Mouse (Mus musculus) induced T-regulatory cell, adult 2 months (primary cell): Measurements from ENCODE around the gene Tsc22d1.

ENCODE experiments used
- DNase-seq: peaks from one replicate; pipeline ENCODE4 v3.0.0-alpha.2; 2012; ENCODE audit warnings: low read depth

Tsc22d1 gene

DNA sequence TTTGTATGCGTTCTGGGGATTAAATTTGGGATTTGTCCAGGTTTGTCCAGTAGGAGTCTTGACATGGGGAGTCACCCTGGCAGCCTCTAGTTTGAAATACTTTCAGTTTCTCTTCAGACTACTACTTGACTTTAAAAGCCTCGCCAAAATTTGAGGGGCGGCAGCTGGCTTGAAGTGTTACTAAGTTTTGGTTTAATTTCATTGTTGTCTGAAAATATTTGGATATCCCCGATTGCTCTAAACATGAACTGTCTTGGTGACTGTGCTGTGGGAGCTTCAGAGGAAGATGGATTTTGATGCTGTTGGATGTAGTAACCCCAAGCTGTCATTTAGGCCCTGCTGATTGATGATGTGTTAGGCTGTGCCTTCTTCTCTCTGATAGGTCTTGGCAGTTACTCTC is 34.2 kb downstream of the Tsc22d1 start:
- no peak for DNase-seq

DNA sequence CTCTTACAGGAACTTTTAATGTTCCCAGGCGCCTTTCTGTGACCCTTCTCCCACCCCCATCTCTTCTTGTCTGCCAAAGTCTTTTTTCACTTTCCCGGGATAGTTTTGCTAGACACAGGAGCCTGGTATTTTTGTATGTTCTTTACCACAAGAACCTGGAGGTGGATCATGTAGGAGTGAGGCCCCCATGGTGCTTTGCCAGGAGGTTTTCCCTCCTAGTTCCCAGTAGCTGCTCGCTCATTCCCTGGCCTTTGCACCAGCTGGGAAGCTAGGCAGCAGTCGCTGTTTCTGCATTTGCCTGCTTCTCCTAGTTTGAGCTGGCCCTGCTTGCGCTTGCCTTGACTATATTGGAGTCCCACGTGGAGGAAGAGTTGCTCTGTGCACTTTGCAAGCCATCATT is 36.2 kb downstream of the Tsc22d1 start:
- DNase-seq, result no peak

GRCm38 (mm10) chr14:76452751-76453360 is 38.1 kb downstream of the Tsc22d1 start:
- no peak for DNase-seq

DNA sequence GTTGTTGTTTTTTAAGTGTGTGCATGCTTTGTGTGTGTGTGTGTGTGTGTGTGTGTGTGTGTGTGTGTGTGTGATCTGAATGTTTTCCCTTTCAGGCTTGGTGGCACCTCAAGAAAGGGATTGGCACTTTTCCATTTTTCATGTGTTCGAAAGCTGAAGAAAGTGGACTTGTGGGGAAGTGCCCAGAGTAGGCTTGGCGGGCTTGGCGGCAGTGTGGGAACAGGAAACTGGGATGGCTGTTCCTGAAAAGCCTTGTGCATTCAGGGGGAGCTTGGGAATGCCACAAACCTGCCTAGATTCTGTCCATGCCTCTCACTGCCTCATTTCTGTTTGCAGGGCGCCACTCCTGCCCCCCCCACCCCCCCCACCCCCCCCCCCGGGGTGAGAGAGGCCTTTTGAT is 39.9 kb downstream of the Tsc22d1 start:
- no peak for DNase-seq

DNA sequence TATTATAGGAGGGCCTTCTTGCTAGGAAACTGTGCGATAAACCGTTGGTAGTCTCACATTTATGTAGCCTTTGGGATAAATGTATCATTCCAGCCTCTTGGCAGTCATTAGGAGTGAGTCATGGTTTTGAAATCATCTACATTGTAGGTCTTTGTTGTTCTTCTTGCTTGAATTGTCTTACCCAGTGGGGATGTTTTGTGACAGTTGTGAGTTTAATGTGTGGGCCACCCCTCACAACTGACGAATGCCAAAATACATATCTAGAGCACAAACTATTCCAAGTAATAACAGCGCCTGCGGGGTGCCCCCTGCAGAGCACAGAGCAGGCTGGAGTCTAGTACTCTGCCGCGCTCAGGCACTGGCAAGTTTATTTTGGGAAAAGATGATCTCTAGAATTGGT is 40.4 kb downstream of the Tsc22d1 start:
- no peak for DNase-seq

DNA sequence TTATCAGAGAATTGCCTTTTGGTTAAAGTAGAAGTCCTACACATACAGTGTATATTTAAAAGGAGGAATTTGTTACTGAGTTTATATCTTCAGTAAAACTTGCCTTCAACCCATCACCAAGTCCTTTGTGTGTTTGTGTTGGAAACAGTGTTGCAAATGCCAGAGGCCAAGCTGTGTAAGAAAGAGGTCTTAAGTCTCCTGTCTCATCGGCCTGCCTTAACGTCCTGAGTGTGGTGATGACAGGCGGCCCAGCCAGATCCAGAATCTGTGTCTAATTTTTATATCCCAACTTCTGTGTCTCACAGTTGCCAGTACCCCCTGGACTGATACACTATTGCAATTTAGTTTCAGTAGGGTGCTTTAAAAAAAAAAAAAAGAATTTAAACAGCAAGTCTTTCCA is 42.9 kb downstream of the Tsc22d1 start:
- no peak for DNase-seq

DNA sequence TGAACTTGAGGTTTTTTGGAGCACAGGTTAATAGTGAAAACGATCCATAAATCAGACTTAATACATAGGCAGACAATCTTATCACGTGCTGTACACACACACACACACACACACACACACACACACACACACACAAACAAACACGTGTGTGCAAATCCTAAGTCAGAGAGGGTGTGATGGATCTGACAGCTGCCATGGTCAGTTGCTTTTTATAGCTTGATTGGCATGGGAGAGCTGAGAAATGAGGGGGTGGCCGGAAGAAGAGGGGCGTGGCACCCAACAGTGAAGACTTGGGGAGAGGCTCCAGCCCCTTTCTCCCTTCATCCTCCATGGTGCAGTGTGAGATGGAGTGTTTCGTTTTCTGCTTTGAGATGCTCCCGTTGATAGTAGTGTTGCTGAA is 45.4 kb downstream of the Tsc22d1 start:
- no peak for DNase-seq

GRCm38 (mm10) chr14:76461182-76461775 is 46.5 kb downstream of the Tsc22d1 start:
- DNase-seq, result no peak

DNA sequence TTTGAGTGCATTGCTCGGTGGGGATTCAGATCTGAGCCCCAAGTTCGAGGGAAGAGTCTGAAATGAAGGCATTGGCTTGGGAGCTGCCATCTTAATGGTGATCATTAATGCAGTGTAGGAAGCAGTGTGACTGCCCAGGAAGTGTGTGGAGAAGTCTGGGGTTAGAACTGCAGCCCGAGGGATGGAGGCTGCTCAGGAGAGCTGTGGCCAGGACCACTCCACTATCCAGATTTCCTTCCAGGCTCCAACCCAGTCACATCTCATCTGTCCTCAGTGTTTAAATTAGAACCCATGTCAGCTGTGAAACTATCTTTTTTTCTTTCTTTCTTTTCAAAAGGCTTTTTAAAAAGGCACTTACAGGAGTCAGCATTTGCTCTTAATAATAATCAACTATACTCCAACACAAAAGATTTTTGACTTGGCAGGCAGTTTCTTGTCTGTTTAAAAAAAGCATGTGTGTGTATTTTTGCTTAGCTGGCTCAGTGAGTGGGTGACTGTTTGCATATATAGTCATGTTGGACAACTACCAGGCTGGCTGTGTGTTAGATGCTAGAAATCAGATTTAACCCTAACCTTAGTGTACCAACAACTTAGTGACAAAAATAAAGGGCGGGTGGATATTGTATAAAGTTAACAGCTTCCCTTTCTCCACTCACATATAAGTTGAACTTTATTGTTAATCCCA is 48.8 kb downstream of the Tsc22d1 start:
- no peak for DNase-seq

- no peak for DNase-seq
Observed at GRCm38 (mm10) chr14:76464967-76465366, 50.2 kb downstream of the Tsc22d1 start.

- DNase-seq, result peak; percentile 76
Observed at GRCm38 (mm10) chr14:76466641-76467323, 52.0 kb downstream of the Tsc22d1 start.

DNA sequence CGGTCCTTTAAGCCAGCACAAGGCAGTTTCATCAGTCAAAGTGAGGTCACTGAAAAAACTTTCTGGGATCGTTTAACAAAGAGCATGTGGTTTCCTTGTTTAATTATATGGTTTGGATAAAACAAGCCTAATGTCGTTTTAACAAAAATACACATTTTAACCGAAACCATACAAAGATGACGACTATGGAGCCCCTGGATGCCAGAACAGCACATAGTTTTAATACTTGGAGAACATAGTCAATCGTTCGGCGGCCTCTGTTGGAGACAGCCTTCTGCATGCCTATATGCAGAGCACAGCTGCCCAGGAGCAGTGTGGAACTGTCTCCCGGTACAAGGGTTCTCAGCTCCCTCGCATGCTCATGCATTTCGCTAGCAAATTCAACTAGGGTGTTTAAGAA is 53.2 kb downstream of the Tsc22d1 start:
- no peak for DNase-seq

DNA sequence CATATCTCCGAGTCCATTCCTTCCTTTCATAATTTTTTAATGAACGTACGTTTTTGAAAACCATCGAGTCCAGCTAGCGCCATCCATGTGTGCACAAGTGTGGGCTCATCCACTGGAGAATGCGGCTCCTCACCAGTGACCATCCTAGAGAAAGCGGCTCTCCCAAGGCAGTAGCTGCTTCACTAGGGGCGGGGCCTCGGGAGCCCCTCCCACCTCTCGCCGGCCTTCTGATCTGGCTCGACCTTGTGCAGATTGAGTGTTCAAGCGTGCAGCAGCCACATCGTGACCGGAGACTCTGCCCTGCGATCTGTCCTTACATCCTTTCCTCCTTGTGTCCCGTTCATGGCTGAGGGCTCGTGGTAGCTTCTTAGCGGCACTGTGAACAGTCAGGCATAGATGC is 56.5 kb downstream of the Tsc22d1 start:
- DNase-seq, result no peak

- no peak for DNase-seq
Observed at GRCm38 (mm10) chr14:76472487-76472886, 57.7 kb downstream of the Tsc22d1 start.

- peak; percentile 85 for DNase-seq
Observed at GRCm38 (mm10) chr14:76473404-76473803, 58.6 kb downstream of the Tsc22d1 start.

GRCm38 (mm10) chr14:76474165-76474564 is 59.4 kb downstream of the Tsc22d1 start:
- DNase-seq, result peak; percentile 66

DNA sequence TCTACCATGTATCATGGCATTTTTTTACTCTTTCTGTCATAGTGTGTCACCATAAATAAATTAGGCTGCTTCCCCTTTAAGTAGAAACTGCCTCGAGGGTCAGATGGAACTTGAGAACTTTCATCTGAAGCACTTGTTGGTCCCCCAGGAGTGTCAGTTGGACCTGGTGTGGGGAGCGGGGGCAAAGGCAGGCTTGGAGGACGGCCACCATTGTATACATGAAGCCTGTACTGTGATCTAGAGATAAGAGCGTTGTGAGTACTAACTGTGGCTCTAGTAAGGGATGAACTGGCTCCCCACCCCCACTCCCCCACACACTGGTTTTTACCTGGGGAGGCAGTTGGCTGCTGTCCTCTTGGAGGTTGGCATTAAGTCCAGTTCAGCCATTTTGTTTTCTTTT is 62.0 kb downstream of the Tsc22d1 start:
- no peak for DNase-seq

DNA sequence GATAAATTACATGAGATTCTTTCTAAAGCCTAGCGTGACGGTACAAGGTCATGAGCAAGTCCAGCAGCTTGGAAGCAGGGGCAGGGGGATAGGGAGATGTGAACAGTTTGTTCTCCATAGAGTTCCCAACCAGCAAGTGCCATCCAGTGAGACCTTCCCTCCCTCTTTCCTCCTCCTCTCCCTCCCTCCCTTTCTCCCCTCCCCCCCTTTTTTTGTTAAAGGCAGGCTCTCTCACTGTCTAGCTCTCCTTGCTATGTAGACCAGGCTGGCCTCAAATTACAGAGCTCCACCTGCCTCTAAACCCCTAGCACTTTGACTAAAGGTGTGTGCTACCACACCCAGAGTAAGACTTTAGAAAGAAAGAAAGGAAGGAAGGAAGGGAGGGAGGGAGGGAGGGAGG is 63.3 kb downstream of the Tsc22d1 start:
- no peak for DNase-seq

DNA sequence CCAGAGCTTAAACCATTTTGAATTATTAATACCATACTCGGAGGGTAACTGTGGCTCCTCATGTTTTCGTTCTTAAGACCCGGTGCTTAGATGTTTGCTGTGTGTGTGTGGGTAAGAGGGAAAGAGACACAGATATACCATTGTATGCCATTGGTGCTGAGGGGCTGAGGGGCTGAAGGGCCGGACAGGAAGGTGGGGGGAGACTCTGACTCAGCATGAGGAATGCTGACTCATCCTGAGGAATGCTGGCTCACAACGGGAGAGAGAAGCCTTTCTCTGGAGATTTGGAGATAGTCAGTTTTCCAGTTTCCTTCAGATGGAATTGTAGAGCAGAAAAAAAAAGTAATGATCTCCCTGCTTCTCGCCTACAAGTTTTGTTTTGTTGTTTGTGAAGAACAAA is 63.9 kb downstream of the Tsc22d1 start:
- DNase-seq, result no peak

DNA sequence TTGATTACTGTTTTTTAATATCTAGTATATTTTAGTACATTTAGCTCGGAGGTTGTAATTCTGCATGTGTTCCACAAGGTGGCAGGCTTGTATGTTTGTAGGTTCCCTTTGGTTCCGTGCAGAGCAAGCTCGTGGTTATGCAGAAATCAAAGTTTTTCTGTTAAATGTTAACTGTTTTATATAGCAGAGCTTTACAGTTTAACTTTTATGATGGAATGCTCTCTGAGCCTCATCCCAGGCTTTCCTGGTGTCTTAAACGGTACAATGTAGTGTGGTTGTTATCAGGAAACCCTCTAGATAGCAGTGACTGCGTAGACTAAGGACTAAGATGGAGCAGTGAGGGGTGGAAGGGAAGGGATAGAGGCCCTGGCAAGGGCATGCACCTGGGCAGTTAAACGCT is 65.1 kb downstream of the Tsc22d1 start:
- peak; percentile 69 for DNase-seq

DNA sequence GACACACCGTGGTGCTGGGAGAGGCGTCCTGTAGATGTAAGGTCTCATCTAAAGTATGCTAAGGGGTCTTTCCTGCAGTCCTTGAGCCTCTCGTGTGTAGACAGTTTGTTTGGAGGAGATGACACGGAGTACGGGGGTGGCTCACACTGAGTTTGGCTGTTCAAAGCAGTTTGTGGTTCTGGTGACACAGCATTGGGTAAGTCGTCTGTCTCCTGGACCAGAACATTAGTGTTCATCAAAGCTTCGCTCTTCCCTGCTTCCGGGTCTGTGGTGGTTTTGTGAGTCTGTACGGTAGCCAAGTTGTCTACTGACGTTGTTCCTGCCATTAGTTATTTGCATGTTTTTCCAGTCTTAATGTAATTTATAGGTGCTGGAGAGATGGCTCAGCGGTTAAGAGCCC is 65.7 kb downstream of the Tsc22d1 start:
- no peak for DNase-seq

GRCm38 (mm10) chr14:76483701-76484100 is 68.9 kb downstream of the Tsc22d1 start:
- DNase-seq, result no peak

DNA sequence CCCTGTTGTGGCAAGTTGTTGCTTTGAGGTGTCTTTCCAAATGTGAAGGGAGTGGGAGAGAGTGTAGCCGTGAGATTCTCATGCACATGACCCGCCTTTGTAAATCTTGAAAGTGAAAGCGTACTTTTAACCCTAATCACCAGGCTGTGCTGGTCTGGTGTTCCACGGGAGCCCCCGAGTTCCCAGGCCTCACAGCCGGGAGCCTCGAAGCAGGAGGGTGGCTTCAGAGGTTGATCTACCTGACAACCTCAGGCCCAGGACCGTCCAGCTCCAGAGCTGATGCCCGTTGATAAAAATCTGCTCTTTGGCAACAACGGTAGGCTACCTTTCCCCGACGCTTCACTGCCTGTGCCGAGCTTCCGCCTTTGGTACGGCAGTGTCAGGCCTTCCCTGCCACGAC is 72.8 kb downstream of the Tsc22d1 start:
- no peak for DNase-seq
